Mouse (Mus musculus) forebrain, embryonic 15.5 days (tissue): ENCODE measurements at regions not wholly inside any gene's neighbourhood (a gene's known extent, or its start where the extent isn't known, plus 50 kb on each side); places are given as distances from the start of the nearest gene placed in this dataset.

ENCODE experiments used
- ATAC-seq: fragments of 200-750 bp; cut with Nextera tagmentation; replicated peaks from 2 replicates; pipeline ENCODE4 v1.8.0; 2017; ENCODE audit warnings: mild to moderate bottlenecking, moderate TSS enrichment, moderate library complexity
- H3K27ac ChIP-seq: fragments of 300-500 bp; sonication (generic); replicated peaks from 2 replicates; pipeline ENCODE4 v1.5.1; 2015; ENCODE audit warnings: mild to moderate bottlenecking, inconsistent platforms
- H3K27me3 ChIP-seq: fragments of 300-500 bp; sonication (generic); 2 replicates; pipeline ENCODE4 v1.6.1; 2015; ENCODE audit warnings: inconsistent platforms
- H3K36me3 ChIP-seq: fragments of 300-500 bp; sonication (generic); 2 replicates; pipeline ENCODE4 v1.6.1; 2015; ENCODE audit warnings: mild to moderate bottlenecking, inconsistent platforms
- H3K4me1 ChIP-seq: fragments of 300-500 bp; sonication (generic); 2 replicates; pipeline ENCODE4 v1.6.1; 2015; ENCODE audit warnings: inconsistent platforms
- H3K4me2 ChIP-seq: fragments of 300-500 bp; sonication (generic); replicated peaks from 2 replicates; pipeline ENCODE4 v1.6.1; 2015; ENCODE audit warnings: mild to moderate bottlenecking, inconsistent platforms
- H3K4me3 ChIP-seq: fragments of 300-500 bp; sonication (generic); 2 replicates; pipeline ENCODE4 v1.5.1; 2015; ENCODE audit warnings: mild to moderate bottlenecking, inconsistent platforms
- H3K9ac ChIP-seq: fragments of 300-500 bp; sonication (generic); replicated peaks from 2 replicates; pipeline ENCODE4 v1.6.1; 2015; ENCODE audit warnings: mild to moderate bottlenecking, inconsistent platforms
- H3K9me3 ChIP-seq: fragments of 300-500 bp; sonication (generic); 2 replicates; pipeline ENCODE4 v1.6.1; 2016; ENCODE audit warnings: inconsistent platforms
- WGBS: fragments of 180-500 bp; shearing (Covaris S2); methylation state at CpG from one replicate; pipeline ENCODE4 v1.1.7; 2015; ENCODE audit warnings: mixed read lengths; 5-methylcytosine and 5-hydroxymethylcytosine counted together

GRCm38 (mm10) chr1:60665329-60665728, 51.3 kb upstream of the Cd28 start:
- H3K4me3 ChIP-seq = no peak overlapping the region
- H3K36me3 ChIP-seq = no peaks in the 10 kb centered on the region
- H3K9ac ChIP-seq = no peak overlapping the region
- WGBS = 83% methylated on average over 5 of the region's 5 CpGs
- H3K9me3 ChIP-seq = no peaks in the 10 kb centered on the region
- peaks cover 13% of the 10 kb centered on the region for H3K4me1 ChIP-seq
- ATAC-seq = no peak
- no peak overlapping the region for H3K27ac ChIP-seq
- H3K27me3 ChIP-seq = no peaks in the 10 kb centered on the region
- no peak overlapping the region for H3K4me2 ChIP-seq

GRCm38 (mm10) chr1:60662301-60662986, 54.2 kb upstream of the Cd28 start:
- 75% methylated on average over 9 of the region's 9 CpGs for WGBS

GRCm38 (mm10) chr1:60661857-60662256, 54.7 kb upstream of the Cd28 start:
- no peaks in the 10 kb centered on the region for H3K36me3 ChIP-seq
- no peak overlapping the region for H3K9ac ChIP-seq
- no peaks in the 10 kb centered on the region for H3K4me1 ChIP-seq
- H3K27me3 ChIP-seq = no peaks in the 10 kb centered on the region
- H3K27ac ChIP-seq = no peak overlapping the region
- WGBS = 61% methylated on average over 2 of the region's 2 CpGs
- H3K4me3 ChIP-seq = no peak overlapping the region
- H3K9me3 ChIP-seq = no peaks in the 10 kb centered on the region
- no peak for ATAC-seq
- H3K4me2 ChIP-seq = no peak overlapping the region

More at GRCm38 (mm10) chr1:60662301-60662986, 54.2 kb upstream of the Cd28 start:
- Histone ChIP-seq H3K27me3 (no peaks in the 10 kb centered on the region), H3K4me1 (no peaks in the 10 kb centered on the region), H3K27ac (no peak overlapping the region), H3K9ac (no peak overlapping the region), H3K4me3 (no peak overlapping the region), H3K36me3 (no peaks in the 10 kb centered on the region), H3K4me2 (no peak overlapping the region), H3K9me3 (no peaks in the 10 kb centered on the region)
- ATAC-seq = no peak

GRCm38 (mm10) chr1:60659604-60660003, 57.0 kb upstream of the Cd28 start:
- Histone ChIP-seq H3K4me2 (no peak overlapping the region), H3K9ac (no peak overlapping the region), H3K9me3 (no peaks in the 10 kb centered on the region), H3K36me3 (no peaks in the 10 kb centered on the region), H3K4me3 (no peak overlapping the region), H3K27me3 (no peaks in the 10 kb centered on the region), H3K4me1 (no peaks in the 10 kb centered on the region), H3K27ac (no peak overlapping the region)
- 89% methylated on average over 1 of the region's 1 CpGs for WGBS
- ATAC-seq = no peak

GRCm38 (mm10) chr1:60659041-60659440, 57.6 kb upstream of the Cd28 start:
- Histone ChIP-seq H3K4me3 (no peak overlapping the region), H3K27me3 (no peaks in the 10 kb centered on the region), H3K36me3 (no peaks in the 10 kb centered on the region), H3K9me3 (no peaks in the 10 kb centered on the region), H3K27ac (no peak overlapping the region), H3K4me2 (no peak overlapping the region), H3K9ac (no peak overlapping the region), H3K4me1 (no peaks in the 10 kb centered on the region)
- 82% methylated on average over 2 of the region's 2 CpGs for WGBS
- ATAC-seq = no peak

GRCm38 (mm10) chr1:60658383-60658782, 58.2 kb upstream of the Cd28 start:
- no peaks in the 10 kb centered on the region for H3K9me3 ChIP-seq
- H3K27ac ChIP-seq = no peak overlapping the region
- ATAC-seq = no peak
- no peaks in the 10 kb centered on the region for H3K27me3 ChIP-seq
- H3K4me1 ChIP-seq = no peaks in the 10 kb centered on the region
- no peak overlapping the region for H3K4me2 ChIP-seq
- no peaks in the 10 kb centered on the region for H3K36me3 ChIP-seq
- WGBS = 89% methylated on average over 4 of the region's 4 CpGs
- no peak overlapping the region for H3K9ac ChIP-seq
- H3K4me3 ChIP-seq = no peak overlapping the region

- 88% methylated on average over 6 of the region's 6 CpGs for WGBS
- Histone ChIP-seq H3K27me3 (no peaks in the 10 kb centered on the region), H3K9me3 (no peaks in the 10 kb centered on the region), H3K4me3 (no peak overlapping the region), H3K27ac (no peak overlapping the region), H3K4me1 (no peaks in the 10 kb centered on the region), H3K36me3 (no peaks in the 10 kb centered on the region), H3K9ac (no peak overlapping the region), H3K4me2 (no peak overlapping the region)
- ATAC-seq = no peak
These were observed 59.1 kb upstream of the Cd28 start for GRCm38 (mm10) chr1:60657511-60657910.

- 90% methylated on average over 4 of the region's 4 CpGs for WGBS
These were observed 59.6 kb upstream of the Cd28 start for GRCm38 (mm10) chr1:60656976-60657375.

GRCm38 (mm10) chr1:60655691-60656595, 60.7 kb upstream of the Cd28 start:
- WGBS = 82% methylated on average over 6 of the region's 6 CpGs

More at GRCm38 (mm10) chr1:60656976-60657375, 59.6 kb upstream of the Cd28 start:
- no peak overlapping the region for H3K27ac ChIP-seq
- H3K36me3 ChIP-seq = no peaks in the 10 kb centered on the region
- H3K4me3 ChIP-seq = no peak overlapping the region
- ATAC-seq = no peak
- no peak overlapping the region for H3K9ac ChIP-seq
- no peaks in the 10 kb centered on the region for H3K27me3 ChIP-seq
- no peaks in the 10 kb centered on the region for H3K9me3 ChIP-seq
- no peaks in the 10 kb centered on the region for H3K4me1 ChIP-seq
- no peak overlapping the region for H3K4me2 ChIP-seq

GRCm38 (mm10) chr1:60655206-60655605, 61.4 kb upstream of the Cd28 start:
- WGBS = 52% methylated on average over 2 of the region's 2 CpGs
- no peak overlapping the region for H3K4me3 ChIP-seq

More at GRCm38 (mm10) chr1:60655691-60656595, 60.7 kb upstream of the Cd28 start:
- H3K4me2 ChIP-seq = no peak overlapping the region
- no peak for ATAC-seq
- no peak overlapping the region for H3K9ac ChIP-seq
- no peaks in the 10 kb centered on the region for H3K4me1 ChIP-seq
- no peaks in the 10 kb centered on the region for H3K27me3 ChIP-seq
- no peaks in the 10 kb centered on the region for H3K9me3 ChIP-seq
- no peak overlapping the region for H3K4me3 ChIP-seq
- no peak overlapping the region for H3K27ac ChIP-seq
- H3K36me3 ChIP-seq = no peaks in the 10 kb centered on the region

GRCm38 (mm10) chr1:60652570-60653011, 64.0 kb upstream of the Cd28 start:
- Histone ChIP-seq H3K9ac (no peak overlapping the region), H3K4me2 (no peak overlapping the region), H3K9me3 (no peaks in the 10 kb centered on the region), H3K4me1 (0 out of 2 replicates have a peak, but pooled peaks cover 8% of the 10 kb centered on the region), H3K4me3 (no peak overlapping the region), H3K27ac (no peak overlapping the region), H3K36me3 (no peaks in the 10 kb centered on the region), H3K27me3 (no peaks in the 10 kb centered on the region)
- WGBS = 81% methylated on average over 4 of the region's 4 CpGs
- ATAC-seq = no peak

More at GRCm38 (mm10) chr1:60655206-60655605, 61.4 kb upstream of the Cd28 start:
- no peaks in the 10 kb centered on the region for H3K4me1 ChIP-seq
- no peaks in the 10 kb centered on the region for H3K36me3 ChIP-seq
- no peak overlapping the region for H3K4me2 ChIP-seq
- no peak overlapping the region for H3K27ac ChIP-seq
- H3K9ac ChIP-seq = no peak overlapping the region
- no peaks in the 10 kb centered on the region for H3K9me3 ChIP-seq
- no peaks in the 10 kb centered on the region for H3K27me3 ChIP-seq
- ATAC-seq = no peak

- H3K27me3 ChIP-seq = no peaks in the 10 kb centered on the region
- 89% methylated on average over 3 of the region's 3 CpGs for WGBS
- peaks cover 18% of the 10 kb centered on the region; the same call in 1 of the 2 replicates for H3K4me1 ChIP-seq
- peak overlapping the region; percentile 66 for H3K27ac ChIP-seq
- no peaks in the 10 kb centered on the region for H3K36me3 ChIP-seq
- no peak for ATAC-seq
- H3K9me3 ChIP-seq = no peaks in the 10 kb centered on the region
- H3K4me2 ChIP-seq = no peak overlapping the region
- H3K4me3 ChIP-seq = no peak overlapping the region
- H3K9ac ChIP-seq = no peak overlapping the region
These were observed 66.4 kb upstream of the Cd28 start for GRCm38 (mm10) chr1:60650158-60650557.
